Mouse (Mus musculus) lung, adult 2 months (tissue): ENCODE data around the gene Grm5. TPM values are rescaled to one million over a fixed set of nuclear protein-coding genes. Genes with fewer than 3 reads are reported as not detected.

Experiments
- DNase-seq: peaks from one replicate; pipeline ENCODE4 v3.0.0; 2022
- H3K4me1 ChIP-seq: fragments of 200-500 bp; 2 replicates; pipeline ENCODE4 v1.6.1; 2011; ENCODE audit warnings: low read length; ENCODE audit not compliant: control insufficient read depth, insufficient read depth
- H3K4me3 ChIP-seq: fragments of 200-500 bp; replicated peaks from 2 replicates; pipeline ENCODE3; 2011; ENCODE audit warnings: low read depth, mild to moderate bottlenecking, control low read depth, low read length; ENCODE audit errors: extremely low read depth
- CTCF ChIP-seq: fragments of 200-500 bp; IDR thresholded peaks from 2 replicates; pipeline ENCODE4 v1.5.1; 2011; ENCODE audit warnings: mild to moderate bottlenecking, low read length, control low read depth; ENCODE audit not compliant: insufficient read depth
- POLR2A ChIP-seq: fragments of 200-500 bp; IDR thresholded peaks from 2 replicates; pipeline ENCODE4 v1.6.1; 2011; ENCODE audit warnings: low read depth, mild to moderate bottlenecking, control low read depth, low read length, borderline replicate concordance; ENCODE audit errors: extremely low read depth
- WGBS: fragments of 180-500 bp; shearing (Covaris S2); methylation state at CpG from one replicate; pipeline ENCODE4 v1.1.7; 2018; 5-methylcytosine and 5-hydroxymethylcytosine counted together
- polyA plus RNA-seq: library from polyadenylated mRNA; depleted of rRNA; stranded (reverse); fragments of >200 nt; gene quantifications from 2 replicates; pipeline ENCODE4 v1.2.3, GENCODE M21; 2012

Grm5 gene
- polyA plus RNA-seq, 1 experiment: 0.02 TPM

GRCm38 (mm10) chr7:87843496-87843895, 259.5 kb downstream of the Grm5 start:
- no peak for DNase-seq
- Histone ChIP-seq H3K4me1 (no peaks in the 10 kb centered on the region), H3K4me3 (no peak overlapping the region)
- TF ChIP-seq POLR2A: no peak
- TF ChIP-seq CTCF: no peak

- Histone ChIP-seq H3K4me3 (no peak overlapping the region), H3K4me1 (no peaks in the 10 kb centered on the region)
- no peak for DNase-seq
- TF ChIP-seq CTCF (no peak), POLR2A (no peak)
Measured at GRCm38 (mm10) chr7:87846082-87846481, 262.1 kb downstream of the Grm5 start.

GRCm38 (mm10) chr7:87925956-87926355, 342.0 kb downstream of the Grm5 start:
- 33% methylated on average over 5 of the region's 5 CpGs for WGBS
- Histone ChIP-seq H3K4me3 (no peak overlapping the region), H3K4me1 (no peaks in the 10 kb centered on the region)
- TF ChIP-seq POLR2A (no peak), CTCF (no peak)
- no peak for DNase-seq

GRCm38 (mm10) chr7:87937415-87937814, 353.4 kb downstream of the Grm5 start:
- TF ChIP-seq CTCF (no peak), POLR2A (no peak)
- Histone ChIP-seq H3K4me1 (no peaks in the 10 kb centered on the region), H3K4me3 (no peak overlapping the region)
- no peak for DNase-seq
- WGBS: 87% methylated on average over 1 of the region's 1 CpGs

GRCm38 (mm10) chr7:87938265-87938664, 354.3 kb downstream of the Grm5 start:
- no peak overlapping the region for H3K4me3 ChIP-seq
- TF ChIP-seq POLR2A: no peak
- H3K4me1 ChIP-seq: no peaks in the 10 kb centered on the region
- WGBS: 15% methylated on average over 5 of the region's 5 CpGs
- DNase-seq: no peak

- no peak overlapping the region for H3K4me3 ChIP-seq
- no peaks in the 10 kb centered on the region for H3K4me1 ChIP-seq
- TF ChIP-seq POLR2A: no peak
- no peak for TF ChIP-seq CTCF
- WGBS: 94% methylated on average over 1 of the region's 1 CpGs
- no peak for DNase-seq
Measured at GRCm38 (mm10) chr7:87950205-87950604, 366.2 kb downstream of the Grm5 start.

- Histone ChIP-seq H3K4me1 (no peaks in the 10 kb centered on the region), H3K4me3 (no peak overlapping the region)
- TF ChIP-seq CTCF (no peak), POLR2A (no peak)
- DNase-seq: no peak
- 48% methylated on average over 1 of the region's 1 CpGs for WGBS
Measured at GRCm38 (mm10) chr7:87973216-87973615, 389.2 kb downstream of the Grm5 start.

GRCm38 (mm10) chr7:87975041-87975440, 391.1 kb downstream of the Grm5 start:
- DNase-seq: no peak
- 66% methylated on average over 8 of the region's 8 CpGs for WGBS
- H3K4me1 ChIP-seq: no peaks in the 10 kb centered on the region

GRCm38 (mm10) chr7:87983494-87983893, 399.5 kb downstream of the Grm5 start:
- WGBS: 63% methylated on average over 2 of the region's 2 CpGs
- no peaks in the 10 kb centered on the region for H3K4me1 ChIP-seq
- DNase-seq: no peak
- TF ChIP-seq POLR2A (no peak), CTCF (no peak)
- no peak overlapping the region for H3K4me3 ChIP-seq

More at GRCm38 (mm10) chr7:87975041-87975440, 391.1 kb downstream of the Grm5 start:
- TF ChIP-seq POLR2A: no peak
- TF ChIP-seq CTCF: no peak
- H3K4me3 ChIP-seq: no peak overlapping the region

GRCm38 (mm10) chr7:88014451-88014850, 430.5 kb downstream of the Grm5 start:
- 63% methylated on average over 3 of the region's 3 CpGs for WGBS
- TF ChIP-seq CTCF (no peak), POLR2A (no peak)

GRCm38 (mm10) chr7:88027411-88028132, 443.6 kb downstream of the Grm5 start:
- Histone ChIP-seq H3K4me1 (no peaks in the 10 kb centered on the region), H3K4me3 (no peak overlapping the region)
- no peak for DNase-seq
- 33% methylated on average over 3 of the region's 3 CpGs for WGBS
- TF ChIP-seq CTCF: no peak
- TF ChIP-seq POLR2A: no peak

More at GRCm38 (mm10) chr7:88014451-88014850, 430.5 kb downstream of the Grm5 start:
- no peaks in the 10 kb centered on the region for H3K4me1 ChIP-seq
- DNase-seq: no peak
- no peak overlapping the region for H3K4me3 ChIP-seq
